ENCODE assay signal across 9 mouse cellular contexts in genomic region chr7:96778601-96778969, GRCm38 (mm10).
DNase-seq lines count a peak whose midpoint lies in the region; ATAC-seq and TF ChIP-seq lines count a peak whose summit lies in the region.
"Had no signal": no experiment of that assay in that cellular context is flagged by ENCODE, and none has a peak within 500 bp of the region (broad histone marks: within the 10 kb centered on the region; RNA-seq: fewer than 3 reads in every experiment).

No protein-coding gene starts in this region.

- H3K4me2 ChIP-seq in intestine, postnatal 0 days (replicated peaks; ENCODE audit: low read depth), result no peak overlapping the region
- no peak overlapping the region for H3K4me2 ChIP-seq in intestine, embryonic 15.5 days (replicated peaks)
- H3K4me2 ChIP-seq: limb, embryonic 12.5 days had no signal

- H3K9me3 ChIP-seq in intestine, postnatal 0 days (ENCODE audit: control insufficient read depth), result no peaks in the 10 kb centered on the region
- H3K9me3 ChIP-seq in intestine, embryonic 15.5 days, result no peaks in the 10 kb centered on the region
- H3K9me3 ChIP-seq in E14TG2a.4 (ENCODE audit: low read length), result peaks cover 26% of the 10 kb centered on the region

- peak; percentile 36 for DNase-seq in lung, postnatal 10 days
- DNase-seq in left cerebral cortex, adult 8-10 months (ENCODE audit: low spot score in 2 of 2), result no peak
- no peak for DNase-seq in right cerebral cortex, adult 2 months (ENCODE audit: low spot score in 2 of 2)
- DNase-seq in cerebellum, adult 18-20 months, result no peak

- H3K27ac ChIP-seq in intestine, postnatal 0 days (ENCODE audit: low read depth, low read length), result no peak overlapping the region
- no peak overlapping the region for H3K27ac ChIP-seq in intestine, embryonic 15.5 days
- no peak overlapping the region for H3K27ac ChIP-seq in bone marrow macrophage, adult 2 months (ENCODE audit: insufficient read depth, low read depth, low read length)
- H3K27ac ChIP-seq: limb, embryonic 12.5 days had no signal

- no peaks in the 10 kb centered on the region for H3K27me3 ChIP-seq in intestine, postnatal 0 days (replicated peaks; ENCODE audit: control insufficient read depth, insufficient read depth, low read length)
- no peaks in the 10 kb centered on the region for H3K27me3 ChIP-seq in intestine, embryonic 15.5 days (replicated peaks)
- H3K27me3 ChIP-seq in E14TG2a.4 (ENCODE audit: insufficient read depth, low read length), result no peaks in the 10 kb centered on the region; the same call in 1 of the 2 replicates

- 70% methylated on average over 3 of the region's 3 CpGs for WGBS in intestine, postnatal 0 days
- WGBS in intestine, embryonic 15.5 days, result 69% methylated on average over 3 of the region's 3 CpGs

- no peaks in the 10 kb centered on the region for H3K4me1 ChIP-seq in intestine, postnatal 0 days (replicated peaks; ENCODE audit: control insufficient read depth, insufficient read depth, low read length)
- peaks cover 18% of the 10 kb centered on the region for H3K4me1 ChIP-seq in intestine, embryonic 15.5 days (replicated peaks)
- H3K4me1 ChIP-seq in E14TG2a.4 (replicated peaks; ENCODE audit: low read depth, low read length), result peaks cover 14% of the 10 kb centered on the region
- H3K4me1 ChIP-seq in bone marrow macrophage, adult 2 months (ENCODE audit: control insufficient read depth, insufficient read depth, low read length), result no peaks in the 10 kb centered on the region

- peak; percentile 71 for TF ChIP-seq CTCF in intestine, postnatal 0 days (IDR thresholded peaks at IDR 0.05; ENCODE audit: low read depth)
- peak; percentile 22 for TF ChIP-seq CTCF in E14TG2a.4 (conservative IDR thresholded peaks at IDR 0.05; ENCODE audit: low read length)
- 0 out of 2 replicates have a peak, but pooled peaks have one; percentile 15 for TF ChIP-seq CTCF in bone marrow macrophage, adult 2 months (IDR thresholded peaks at IDR 0.05; ENCODE audit: low read depth, low read length)

- ATAC-seq in intestine, postnatal 0 days, result no peak
- no peak for ATAC-seq in intestine, embryonic 15.5 days

- TF ChIP-seq POLR2A in bone marrow macrophage, adult 2 months (IDR thresholded peaks at IDR 0.05; ENCODE audit: borderline replicate concordance, low read depth, low read length), result no peak

- H3K36me3 ChIP-seq in intestine, postnatal 0 days (ENCODE audit: control insufficient read depth, insufficient read depth), result no peaks in the 10 kb centered on the region
- H3K36me3 ChIP-seq in intestine, embryonic 15.5 days, result no peaks in the 10 kb centered on the region
- peaks cover 10% of the 10 kb centered on the region for H3K36me3 ChIP-seq in E14TG2a.4 (ENCODE audit: insufficient read depth, low read length)

- H3K9ac ChIP-seq in intestine, postnatal 0 days (ENCODE audit: low read depth, low read length), result no peak overlapping the region
- no peak overlapping the region for H3K9ac ChIP-seq in intestine, embryonic 15.5 days
- H3K9ac ChIP-seq: limb, embryonic 12.5 days had no signal

- no peak overlapping the region for H3K4me3 ChIP-seq in intestine, postnatal 0 days (ENCODE audit: low read depth, low read length)
- H3K4me3 ChIP-seq in intestine, embryonic 15.5 days (replicated peaks), result no peak overlapping the region
- H3K4me3 ChIP-seq in E14TG2a.4 (replicated peaks; ENCODE audit: low read length), result no peak overlapping the region
- H3K4me3 ChIP-seq in bone marrow macrophage, adult 2 months (ENCODE audit: insufficient read depth, low read length), result no peak overlapping the region
- H3K4me3 ChIP-seq: limb, embryonic 12.5 days had no signal

Comparison
In these comparisons a context has a peak if more than half of its experiments do, and no peak if none do; other contexts are left out.
1. CTCF ChIP-seq: peak in every context shown above with its lines; median percentile 71 in intestine, postnatal 0 days; 22 in E14TG2a.4; 15 in bone marrow macrophage, adult 2 months.